Mouse (Mus musculus) natural killer cell, adult 2 months (primary cell): ENCODE results near the gene Ctbp2.
"Not testable (repeated sequence)": the region's sequence is repeated elsewhere in the genome, so short reads cannot be mapped to it uniquely, and the experiment has no call there.

ENCODE experiments used
- DNase-seq, 2 experiments: peaks; one replicate each; pipeline ENCODE4 v3.0.0; 2022; ENCODE audit warnings: low spot score in 2 of 2

Gene Ctbp2

DNA sequence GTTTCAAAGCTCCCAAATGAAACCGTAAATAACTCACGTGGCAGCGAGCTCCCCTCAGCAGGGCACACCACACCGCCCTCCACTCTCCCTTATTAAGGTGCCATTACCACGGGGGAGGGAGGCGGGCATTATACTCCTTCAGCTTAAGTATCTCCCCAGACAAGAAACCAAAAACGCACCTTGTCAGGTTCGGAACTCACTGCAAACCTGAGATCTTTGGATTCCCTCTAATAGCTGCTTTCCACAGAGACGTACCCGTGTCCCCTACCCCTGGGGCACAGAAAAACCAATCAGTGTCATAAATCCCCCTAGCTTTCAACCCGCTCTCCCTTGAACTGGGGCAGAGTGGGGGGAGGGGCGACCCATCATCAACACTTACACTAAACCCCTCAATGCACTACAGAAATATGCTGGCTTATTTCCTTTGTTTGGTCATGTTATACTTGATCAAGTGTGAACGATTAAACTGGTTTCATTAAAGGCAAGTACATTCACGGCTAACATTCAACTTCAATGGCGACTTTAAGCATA is 3.9 kb downstream of the Ctbp2 start:
- no peak for DNase-seq

DNA sequence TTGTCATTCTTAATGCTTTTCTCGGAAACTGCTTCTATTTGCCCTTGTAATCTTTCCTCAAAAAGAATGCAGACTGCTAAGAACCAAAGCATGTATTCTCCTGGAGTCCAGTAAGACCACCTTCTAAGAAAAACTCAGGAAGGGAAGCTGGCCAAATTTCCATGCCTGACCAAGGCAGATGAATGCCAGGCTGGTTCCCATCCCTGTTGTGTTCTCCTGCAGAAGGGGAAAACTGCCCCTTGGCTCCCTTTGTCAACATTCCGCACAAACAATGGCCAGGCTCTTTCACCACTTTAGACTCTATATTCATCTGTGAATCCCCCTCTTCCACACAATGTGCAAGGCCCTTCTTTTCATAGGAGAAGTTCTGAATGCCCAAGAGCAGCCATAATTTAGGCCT is 6.3 kb downstream of the Ctbp2 start:
- no peak for DNase-seq

DNA sequence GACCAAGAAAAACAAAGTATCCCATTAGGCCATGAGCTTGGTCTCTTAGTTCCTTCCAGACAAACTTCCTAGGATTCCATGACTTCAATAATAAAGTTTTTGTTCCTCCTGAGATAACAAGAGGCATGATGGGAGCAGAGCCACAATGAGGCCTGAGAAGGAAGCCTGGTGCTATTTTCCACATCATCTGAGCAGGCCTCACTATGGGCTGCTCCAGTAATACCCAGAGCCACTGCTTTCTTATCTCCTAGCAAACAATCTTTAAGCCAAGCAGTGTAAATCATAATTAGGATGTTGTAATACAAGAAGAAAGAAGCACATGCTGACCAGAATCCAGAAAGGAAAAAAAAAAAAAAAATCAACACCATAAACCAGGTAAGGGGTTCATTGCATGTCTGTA is 7.6 kb downstream of the Ctbp2 start:
- no peak for DNase-seq

DNA sequence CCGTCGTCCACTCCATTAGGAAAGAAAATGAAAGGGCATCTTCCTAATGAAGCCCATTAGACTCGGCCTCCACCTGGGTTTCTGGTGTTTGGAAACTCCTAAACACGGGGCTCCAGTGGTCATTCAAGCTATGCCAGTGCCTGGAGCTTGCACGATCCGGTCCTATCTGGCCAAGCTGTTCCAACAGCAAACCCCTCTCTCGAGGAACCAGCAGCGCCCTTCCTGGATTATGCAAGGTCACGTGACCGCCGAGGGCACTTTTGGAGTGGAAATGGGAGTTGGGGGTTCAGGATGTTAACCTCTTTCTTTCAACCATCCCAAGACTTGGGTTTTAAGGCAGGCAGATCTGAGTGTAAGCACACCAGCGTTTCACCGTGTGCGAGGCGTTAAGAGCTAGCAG is 8.3 kb downstream of the Ctbp2 start:
- no peak for DNase-seq

DNA sequence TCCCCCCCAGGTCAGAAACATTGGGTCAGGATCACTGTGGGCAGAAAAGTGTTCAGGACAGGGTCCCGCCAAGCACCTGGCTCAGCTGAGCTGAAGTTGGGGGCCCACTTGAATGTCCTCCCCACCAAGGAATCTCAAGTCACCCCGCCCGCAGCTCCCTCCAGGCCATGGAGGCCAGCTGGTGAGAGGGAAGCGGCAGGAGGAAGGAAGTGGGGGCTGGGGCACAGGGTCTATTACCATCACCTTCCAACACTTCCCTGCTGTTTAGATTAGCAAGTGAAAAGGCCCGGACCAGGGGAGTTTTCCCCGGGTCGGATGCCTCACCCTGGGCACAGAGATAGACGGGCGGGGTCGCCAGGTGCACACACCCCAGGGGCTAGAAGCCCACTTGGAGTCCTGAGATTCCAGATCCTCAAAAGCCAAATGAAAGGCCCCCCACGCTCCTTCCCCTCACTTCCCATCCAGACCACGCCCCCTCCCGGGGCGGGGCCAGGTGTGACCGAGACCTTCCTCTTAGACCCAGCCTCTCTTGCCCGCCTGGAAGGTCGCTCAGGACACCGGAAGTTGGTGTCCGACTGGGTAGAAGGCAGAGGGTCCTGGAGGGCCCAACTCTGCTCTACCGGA is 9.2 kb downstream of the Ctbp2 start:
- DNase-seq, result no peak

DNA sequence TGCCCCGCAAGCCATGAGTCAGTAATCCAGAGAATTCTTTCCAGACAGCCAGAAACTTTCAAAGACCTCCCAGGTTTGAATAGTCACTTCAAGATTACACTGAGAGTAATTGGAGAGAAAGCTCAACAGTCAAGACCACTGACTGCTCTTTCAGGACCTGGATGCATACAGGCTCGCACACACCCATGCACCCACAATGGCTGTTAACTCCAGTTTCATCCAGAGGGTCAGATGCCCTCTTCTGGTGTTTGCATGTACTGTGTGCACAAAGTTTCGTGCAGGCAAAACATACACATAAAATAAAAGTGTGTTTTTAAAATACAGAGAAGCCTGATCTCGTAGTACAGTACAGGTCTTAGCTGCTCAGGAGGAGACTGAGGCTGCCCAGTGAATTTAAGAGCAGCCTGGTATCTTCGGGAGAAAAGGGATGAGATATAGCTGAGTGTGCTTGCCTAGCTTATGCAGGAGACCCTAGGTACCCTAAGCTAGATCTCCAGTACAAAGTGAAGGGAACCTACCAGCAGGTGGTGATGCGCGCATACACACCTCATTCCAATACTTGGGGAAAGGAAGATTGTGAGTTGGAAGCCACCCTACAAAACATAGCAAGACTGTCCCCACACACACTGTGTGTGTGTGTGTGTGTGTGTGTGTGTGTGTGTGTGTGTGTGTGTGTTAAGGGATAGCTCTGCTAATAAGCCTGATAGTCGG is 10.8 kb downstream of the Ctbp2 start:
- DNase-seq, result no peak

DNA sequence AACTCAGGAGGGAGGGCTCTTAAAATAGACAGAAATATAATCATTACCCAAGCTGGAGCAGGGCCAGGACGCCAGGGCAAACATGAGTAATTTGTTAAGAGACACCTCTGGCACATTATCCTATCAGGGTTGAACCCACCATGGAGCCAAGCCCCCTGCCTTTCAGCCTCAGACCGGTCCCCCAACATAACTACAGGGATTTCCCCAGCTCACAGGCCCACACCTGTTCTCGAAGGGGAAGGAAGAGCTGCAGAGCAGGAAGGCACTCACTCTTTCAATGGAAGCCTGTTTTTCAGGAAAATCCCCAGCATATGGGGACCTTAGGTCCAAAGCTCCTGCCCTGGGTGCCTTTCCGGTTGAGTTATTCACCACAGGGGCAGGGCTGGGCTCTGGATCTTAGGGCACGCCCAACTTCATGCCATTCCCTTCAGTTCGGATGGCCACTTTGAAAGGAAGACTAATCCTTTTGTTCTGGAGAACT is 11.8 kb downstream of the Ctbp2 start:
- no peak for DNase-seq

DNA sequence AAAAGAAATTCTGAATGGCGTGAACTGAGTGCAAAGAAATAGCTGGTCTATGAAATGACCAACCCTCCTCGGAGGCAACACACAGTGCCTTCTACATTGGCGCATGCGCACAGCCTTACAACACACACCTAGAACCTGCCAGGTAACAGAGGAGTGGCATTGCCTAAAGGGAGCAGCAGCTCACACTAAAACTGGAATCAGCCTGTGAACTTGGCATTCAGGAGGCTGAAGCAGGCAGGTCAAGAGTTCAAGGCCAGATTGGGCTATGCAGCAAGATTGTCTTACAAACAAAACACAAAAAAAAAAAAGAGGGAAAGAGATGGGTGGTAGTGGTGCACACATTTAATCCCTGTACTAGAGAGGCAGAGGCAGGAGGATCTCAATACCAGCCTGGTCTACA is 14.7 kb downstream of the Ctbp2 start:
- DNase-seq, result no peak

DNA sequence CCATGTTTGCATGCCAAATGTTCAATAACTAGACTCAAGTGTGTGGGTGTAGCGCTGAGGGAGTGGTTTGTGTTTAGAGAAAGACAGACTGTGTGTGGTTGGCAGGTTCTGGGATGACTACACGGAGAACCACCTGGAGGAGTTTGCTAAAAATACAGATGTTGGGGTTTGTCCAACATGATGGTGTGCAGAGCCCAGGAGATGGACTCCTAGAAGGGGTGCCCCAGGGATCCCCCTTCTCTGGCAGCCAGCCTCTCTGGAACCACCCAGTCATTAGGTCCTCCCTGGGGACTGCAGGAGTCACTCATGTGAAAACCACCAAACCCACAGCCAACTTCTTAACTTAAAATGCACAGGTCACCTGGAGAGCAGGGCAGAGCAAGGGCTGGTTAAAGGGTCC is 15.5 kb downstream of the Ctbp2 start:
- no peak for DNase-seq

DNA sequence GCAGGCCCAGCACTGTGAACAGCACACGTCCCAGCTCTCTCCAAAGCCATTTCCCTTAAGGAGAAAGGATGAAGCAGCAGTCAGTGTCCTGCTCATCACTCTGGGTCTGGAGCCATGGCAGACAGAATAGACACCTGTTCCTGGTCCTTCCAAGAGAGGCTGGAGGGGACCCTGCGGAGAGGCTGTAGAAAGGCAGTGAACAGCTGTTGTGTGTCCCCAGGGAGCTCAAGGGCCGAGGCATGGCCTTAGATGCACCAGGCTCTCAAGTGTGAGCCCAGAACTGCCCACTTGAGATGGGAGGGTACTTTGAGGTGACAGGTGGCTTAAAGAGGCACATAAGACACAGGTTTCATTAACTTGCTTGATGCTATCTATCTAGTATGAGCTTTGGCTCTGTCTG is 21.6 kb downstream of the Ctbp2 start:
- no peak for DNase-seq

DNA sequence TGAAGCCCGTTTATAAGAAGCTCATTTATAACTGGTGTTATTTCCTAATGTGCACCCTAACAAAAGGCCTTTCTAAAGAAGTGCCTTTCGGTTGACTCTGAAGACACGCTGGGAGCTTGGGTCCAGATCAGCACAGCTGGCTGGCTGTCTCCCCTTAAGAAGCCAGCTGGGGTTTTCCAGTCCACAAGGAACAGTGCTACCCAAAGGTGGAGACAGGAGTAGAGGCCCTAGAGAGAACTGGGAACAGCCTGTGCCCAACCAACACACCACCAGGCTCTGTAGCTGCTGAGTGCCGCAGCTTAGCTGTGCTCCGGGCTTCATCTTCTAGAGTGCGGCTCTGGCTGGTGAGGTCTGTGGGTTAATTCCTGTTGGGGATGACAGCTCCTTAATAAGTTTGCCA is 23.1 kb downstream of the Ctbp2 start:
- DNase-seq, result no peak

DNA sequence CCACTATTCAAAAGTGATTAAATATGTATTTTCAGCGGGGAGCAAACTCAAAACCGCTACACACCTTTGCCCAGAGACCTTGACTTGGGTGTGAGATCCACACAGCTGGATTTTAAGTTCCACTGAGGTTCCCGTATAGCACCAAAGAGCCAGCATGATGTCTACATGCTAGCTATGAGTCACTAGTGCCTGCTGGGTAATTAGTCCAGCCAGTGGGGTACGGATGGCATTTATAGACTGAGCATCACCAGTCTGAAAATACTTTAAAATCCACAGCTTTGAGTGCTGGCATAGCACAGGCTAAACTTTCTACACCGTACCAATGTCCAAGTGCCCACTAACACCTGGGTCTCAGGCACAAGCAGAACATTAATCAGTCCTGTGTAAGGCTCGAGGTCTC is 24.0 kb downstream of the Ctbp2 start:
- no peak for DNase-seq

DNA sequence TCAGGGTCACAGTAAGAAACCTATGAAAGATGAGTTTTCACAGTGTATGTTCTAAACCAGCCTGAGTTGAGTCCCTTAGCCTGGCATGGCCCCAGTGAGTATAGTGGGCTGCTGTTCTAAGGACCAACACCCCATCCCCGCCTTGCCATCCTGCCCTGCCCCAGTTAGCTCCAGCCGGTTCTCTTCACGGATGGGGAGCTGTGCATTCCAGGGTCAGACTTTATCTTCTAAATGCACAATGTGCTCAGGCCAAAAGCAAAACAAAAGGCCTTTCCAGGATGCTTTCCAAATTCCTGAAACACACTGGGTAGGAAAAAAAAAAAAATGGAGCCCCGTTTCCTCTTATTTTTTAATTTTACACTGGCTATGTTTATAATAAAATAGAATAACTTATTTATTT is 24.9 kb downstream of the Ctbp2 start:
- no peak for DNase-seq

DNA sequence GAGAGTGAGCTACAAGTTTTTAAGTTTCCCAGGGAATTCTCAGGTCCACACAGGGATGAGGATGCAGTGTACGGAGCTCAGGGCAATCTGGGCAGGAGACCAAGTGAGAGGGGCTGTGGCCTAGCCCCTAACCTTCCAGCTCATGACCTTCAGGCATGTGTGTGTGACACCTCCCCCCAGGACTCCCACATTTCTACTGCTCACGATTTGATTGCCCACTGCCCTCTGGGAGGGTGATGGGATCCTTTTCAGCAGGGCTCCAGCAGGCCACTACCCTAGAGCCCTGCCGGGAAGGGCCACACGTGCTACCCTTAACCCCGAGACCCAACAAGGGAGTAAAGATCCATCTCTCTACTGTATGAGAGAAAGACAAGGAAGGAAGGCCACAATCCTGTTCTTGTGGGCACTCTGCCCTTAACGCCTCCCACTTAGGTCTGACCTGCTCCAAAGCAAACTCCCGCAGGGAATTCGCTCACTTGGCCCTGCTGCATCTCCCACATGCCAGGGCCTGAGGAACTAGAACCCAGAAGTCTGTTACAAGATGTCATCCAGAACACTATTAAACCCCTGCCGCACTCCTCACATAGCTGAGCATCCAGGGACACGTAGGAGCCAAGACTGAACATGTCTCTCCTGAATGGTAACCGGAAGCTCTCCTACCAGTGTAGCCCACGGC is 25.9 kb downstream of the Ctbp2 start:
- no peak for DNase-seq

DNA sequence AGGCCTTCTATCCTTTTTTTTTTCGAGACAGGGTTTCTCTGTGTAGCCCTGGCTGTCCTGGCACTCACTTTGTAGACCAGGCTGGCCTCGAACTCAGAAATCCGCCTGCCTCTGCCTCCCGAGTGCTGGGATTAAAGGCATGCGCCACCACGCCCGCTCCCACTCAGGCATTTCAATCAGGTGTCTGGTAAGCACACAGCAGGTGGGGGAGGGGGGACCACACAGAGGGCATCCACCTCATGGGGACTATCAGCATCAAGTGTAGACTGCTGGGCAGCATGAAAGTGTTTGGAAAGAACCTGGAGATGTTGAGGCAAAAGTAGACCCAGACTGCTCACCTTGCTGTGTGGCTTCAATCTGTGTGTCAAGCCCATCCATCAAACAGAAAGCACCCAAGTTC is 28.5 kb downstream of the Ctbp2 start:
- not testable (repeated sequence) for DNase-seq

DNA sequence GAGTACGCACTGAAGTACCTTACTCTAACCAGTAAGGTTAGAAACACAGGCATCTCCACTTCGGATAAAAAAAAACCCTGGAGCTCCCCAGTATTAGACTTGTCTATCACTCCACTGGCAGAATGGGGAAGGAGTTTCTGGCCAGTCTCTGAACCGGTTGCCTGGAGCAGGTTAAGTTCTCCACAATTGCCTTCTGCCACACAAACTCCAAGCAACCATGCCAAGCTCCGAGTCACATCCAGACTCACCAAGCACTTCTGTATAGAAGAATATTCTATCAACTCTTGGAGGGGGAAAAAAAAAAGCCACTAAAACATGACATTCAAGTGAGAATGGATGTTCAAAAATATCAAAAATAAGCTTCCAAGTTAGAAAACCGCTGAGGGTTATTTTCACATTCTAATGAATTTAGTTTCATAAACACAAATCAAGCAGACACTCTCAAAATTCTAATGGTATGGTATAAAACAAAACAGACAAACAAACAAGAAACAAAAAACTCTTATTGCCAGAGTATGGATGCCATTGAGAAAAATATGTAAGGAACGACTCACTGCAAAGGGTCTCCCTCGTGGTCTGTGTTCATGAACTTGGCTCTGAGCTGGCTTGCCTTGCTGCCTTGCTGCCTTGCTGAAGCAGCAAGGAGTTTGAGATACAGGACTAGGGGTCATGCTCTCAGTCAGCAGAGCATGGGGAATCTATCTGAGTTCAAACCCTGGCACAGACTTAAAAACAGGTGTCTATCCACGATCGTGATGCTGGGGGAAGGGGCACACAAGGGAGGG is 29.3 kb downstream of the Ctbp2 start:
- no peak for DNase-seq

DNA sequence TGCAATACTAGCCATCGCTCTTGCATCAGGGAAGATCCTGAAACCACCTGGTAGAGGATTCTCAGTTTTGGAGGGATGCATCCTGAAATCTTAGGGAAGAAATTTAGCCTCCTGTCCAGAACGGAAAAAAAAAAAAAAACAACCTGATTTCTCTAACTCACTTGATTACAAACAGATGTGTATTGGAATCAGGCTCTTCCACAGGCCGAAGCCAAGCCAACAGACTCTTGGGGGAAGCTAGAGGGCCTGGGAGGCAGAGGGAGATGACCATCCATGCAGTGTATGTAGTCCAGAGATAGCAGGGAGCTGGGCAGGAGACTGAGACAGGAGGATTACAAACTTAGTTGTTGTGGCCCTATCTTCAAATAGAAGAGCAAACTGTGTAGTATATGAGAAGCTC is 30.0 kb downstream of the Ctbp2 start:
- DNase-seq, result no peak

DNA sequence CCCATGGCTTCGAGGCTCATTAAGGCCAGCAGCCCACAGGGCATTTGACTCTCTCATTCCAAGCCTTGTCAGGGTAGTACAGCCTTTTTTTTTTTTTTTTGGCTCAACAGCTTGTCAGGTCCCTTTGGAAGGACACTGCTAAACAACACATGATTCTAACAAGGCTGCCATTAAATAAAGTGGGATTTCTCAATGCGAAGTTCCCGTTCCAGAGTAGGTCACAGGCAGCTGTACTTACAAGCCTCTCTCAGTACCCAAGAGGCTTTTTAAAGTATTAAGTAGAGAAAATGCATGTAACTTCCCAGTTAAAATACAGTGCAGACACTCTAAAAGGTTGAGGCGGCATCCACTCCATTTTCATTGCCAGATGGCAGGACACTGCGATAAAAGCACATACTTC is 30.4 kb downstream of the Ctbp2 start:
- no peak for DNase-seq

DNA sequence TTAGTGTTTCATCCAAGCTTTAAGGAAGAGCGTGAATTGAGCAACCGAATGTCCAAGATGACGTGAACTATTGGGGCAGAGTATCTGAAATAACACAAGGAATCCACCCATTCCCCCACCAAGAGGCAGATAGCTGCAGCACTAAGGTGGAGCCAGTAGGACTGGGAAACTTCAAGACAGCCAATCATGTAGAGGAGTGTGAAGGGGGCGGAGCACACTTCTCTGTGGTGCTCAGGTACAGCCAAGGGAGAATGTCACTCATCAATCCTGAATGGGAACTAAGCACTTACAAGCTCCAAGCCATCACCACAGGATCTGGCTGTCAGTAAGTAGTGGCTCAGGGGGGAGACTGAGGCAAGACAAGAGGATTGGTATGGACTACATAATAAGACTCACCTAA is 33.5 kb downstream of the Ctbp2 start:
- no peak for DNase-seq

DNA sequence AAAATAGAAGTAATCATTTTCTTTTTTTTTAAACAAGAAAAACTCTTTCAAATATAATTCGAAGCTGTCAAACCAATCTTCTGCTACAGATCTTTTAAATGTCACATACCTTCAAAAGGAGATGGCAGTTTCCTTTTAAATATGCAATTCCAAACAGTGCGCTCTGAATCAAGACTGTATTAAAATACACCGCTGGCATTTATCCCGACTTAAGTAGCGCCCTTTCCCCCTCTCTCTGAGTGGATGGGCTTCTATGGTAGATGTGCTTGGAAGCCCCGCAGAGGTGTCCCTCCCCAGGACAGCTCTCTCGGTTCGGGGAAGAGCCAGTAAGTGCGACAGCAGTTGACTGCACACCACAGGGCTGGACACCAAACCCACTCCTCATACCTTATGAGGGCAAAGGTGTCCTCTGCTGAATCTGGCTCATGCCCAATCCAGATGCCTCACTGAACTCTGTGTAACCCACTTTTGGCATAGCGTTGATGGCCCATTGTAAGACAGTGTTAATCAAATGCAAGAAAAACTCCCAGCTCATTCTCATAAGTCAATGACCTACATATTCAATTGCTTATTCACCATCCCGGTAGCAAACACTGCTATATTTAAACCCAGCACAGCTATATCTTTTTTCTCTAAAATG is 34.4 kb downstream of the Ctbp2 start:
- no peak for DNase-seq

DNA sequence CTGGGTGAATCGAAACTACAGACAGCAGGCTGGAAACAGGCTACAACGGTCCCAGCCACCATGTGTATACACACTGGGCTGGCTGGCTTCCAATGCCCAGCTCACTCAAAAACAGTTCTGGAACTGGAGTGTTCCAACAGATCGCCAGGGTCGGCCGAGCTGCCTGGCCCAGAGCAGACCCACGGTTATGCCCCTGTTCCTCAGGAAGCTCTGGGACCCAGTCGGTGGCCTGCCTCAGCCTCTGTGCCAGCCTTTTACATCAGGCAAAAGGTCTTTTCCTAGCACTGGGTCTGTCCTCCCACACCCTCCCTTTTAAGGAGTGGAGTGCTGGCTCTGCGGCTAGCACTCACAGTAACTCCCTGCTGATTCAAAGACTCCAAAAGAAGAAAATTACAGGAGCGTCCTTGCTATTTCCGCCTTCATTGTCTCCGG is 35.3 kb downstream of the Ctbp2 start:
- DNase-seq, result no peak

DNA sequence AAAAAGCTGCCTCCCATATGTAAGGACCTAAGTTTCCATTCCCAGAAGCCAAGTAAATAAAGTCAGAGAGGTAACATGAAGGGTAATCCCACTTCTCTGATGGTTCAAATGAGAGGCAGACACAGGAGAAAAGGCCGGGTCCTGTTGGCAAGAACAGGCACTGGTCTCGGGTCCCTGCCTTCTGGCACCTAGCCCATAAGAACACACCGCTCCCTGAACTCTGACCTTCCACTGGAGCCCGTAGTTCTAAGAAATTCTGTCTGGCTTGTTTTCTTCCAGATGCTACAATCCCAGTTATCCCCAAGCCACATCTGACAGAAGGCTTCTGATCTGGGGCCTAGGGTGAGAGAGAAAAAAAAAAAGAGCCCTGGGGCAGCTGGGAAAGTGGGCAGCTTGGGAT is 35.7 kb downstream of the Ctbp2 start:
- DNase-seq, result no peak
